Mouse (Mus musculus) intestine, embryonic 14.5 days (tissue): Measurements from ENCODE around the gene Nkx1-2. TPM values are rescaled to one million over a fixed set of nuclear protein-coding genes. Genes with fewer than 3 reads are reported as not detected.
A peak's percentile ranks its signal among the peaks of the same experiment; 100 is the strongest.

Experiments used
- ATAC-seq: fragments of 200-750 bp; cut with Nextera tagmentation; replicated peaks from 2 replicates; pipeline ENCODE4 v1.8.0; 2017; ENCODE audit warnings: low read depth, moderate number of reproducible peaks, moderate TSS enrichment, moderate library complexity; ENCODE audit not compliant: low FRiP score, low TSS enrichment
- DNase-seq: peaks from one replicate; pipeline ENCODE4 v3.0.0-alpha.2; 2018; ENCODE audit warnings: low spot score
- H3K27ac ChIP-seq: fragments of 300-500 bp; sonication (generic); 2 replicates; pipeline ENCODE4 v1.5.1; 2014; ENCODE audit warnings: low read depth, mild to moderate bottlenecking, control low read depth
- H3K27me3 ChIP-seq: fragments of 300-500 bp; sonication (generic); replicated peaks from 2 replicates; pipeline ENCODE4 v1.6.1; 2014; ENCODE audit warnings: low read length, control low read depth; ENCODE audit not compliant: control insufficient read depth, insufficient read depth
- H3K36me3 ChIP-seq: fragments of 300-500 bp; sonication (generic); 2 replicates; pipeline ENCODE4 v1.6.1; 2014; ENCODE audit warnings: low read length, control low read depth; ENCODE audit not compliant: control insufficient read depth, insufficient read depth
- H3K4me1 ChIP-seq: fragments of 300-500 bp; sonication (generic); replicated peaks from 2 replicates; pipeline ENCODE4 v1.6.1; 2014; ENCODE audit warnings: low read length, control low read depth, mixed read lengths; ENCODE audit not compliant: control insufficient read depth, insufficient read depth
- H3K4me2 ChIP-seq: fragments of 300-500 bp; sonication (generic); 2 replicates; pipeline ENCODE4 v1.6.1; 2014; ENCODE audit warnings: low read length
- H3K4me3 ChIP-seq: fragments of 300-500 bp; sonication (generic); 2 replicates; pipeline ENCODE4 v1.5.1; 2014; ENCODE audit warnings: low read depth, low read length, control low read depth, mixed read lengths
- H3K9ac ChIP-seq: fragments of 300-500 bp; sonication (generic); 2 replicates; pipeline ENCODE4 v1.6.1; 2014; ENCODE audit warnings: mild to moderate bottlenecking, low read length
- H3K9me3 ChIP-seq: fragments of 300-500 bp; sonication (generic); 2 replicates; pipeline ENCODE4 v1.6.1; 2016; ENCODE audit warnings: low read length, control low read depth; ENCODE audit not compliant: control insufficient read depth
- WGBS: fragments of 180-500 bp; shearing (Covaris S2); extraction: QIAGEN DNeasy Blood & Tissue Kit; methylation state at CpG from one replicate; pipeline ENCODE4 v1.1.7; 2014; 5-methylcytosine and 5-hydroxymethylcytosine counted together
- polyA plus RNA-seq: library from polyadenylated mRNA; unstranded; fragments of >200 nt; fragmentation: Nextera tagmentation; extraction: Ambion mirVana; gene quantifications from 2 replicates; pipeline ENCODE4 v1.2.1, GENCODE M21; 2014

The Nkx1-2 gene
- polyA plus RNA-seq, 1 experiment from 2014 or later = 0.26 TPM

GRCm38 (mm10) chr7:132551351-132552126 lies 47.9 kb downstream of the Nkx1-2 start:
- H3K9ac ChIP-seq = peak overlapping the region; percentile 48
- no peaks in the 10 kb centered on the region for H3K4me1 ChIP-seq
- ATAC-seq (peak; percentile 92), DNase-seq (peak; percentile 98)
- no peaks in the 10 kb centered on the region for H3K27me3 ChIP-seq
- peak overlapping the region; percentile 82 for H3K4me2 ChIP-seq
- no peaks in the 10 kb centered on the region for H3K9me3 ChIP-seq
- peaks cover 3% of the 10 kb centered on the region for H3K36me3 ChIP-seq
- peak overlapping the region; percentile 55; the same call in 1 of the 2 replicates for H3K27ac ChIP-seq
- peak overlapping the region; percentile 48 for H3K4me3 ChIP-seq
- 1% methylated on average over 27 of the region's 27 CpGs for WGBS

GRCm38 (mm10) chr7:132547126-132547525 lies 52.3 kb downstream of the Nkx1-2 start:
- Histone ChIP-seq H3K36me3 (no peaks in the 10 kb centered on the region), H3K9me3 (no peaks in the 10 kb centered on the region), H3K4me2 (no peak overlapping the region), H3K9ac (no peak overlapping the region), H3K27ac (no peak overlapping the region), H3K4me3 (no peak overlapping the region), H3K4me1 (0 out of 2 replicates have a peak, but pooled peaks cover under 1% of the 10 kb centered on the region), H3K27me3 (no peaks in the 10 kb centered on the region)
- DNase-seq (no peak), ATAC-seq (no peak)
- WGBS = 76% methylated on average over 3 of the region's 3 CpGs

Other genes with a start within 250 kb of the Nkx1-2 start
- gene Oat, start 23.2 kb downstream of the Nkx1-2 start, polyA plus RNA-seq = 873 and 898 TPM in 2 replicates
- gene Lhpp, start 11.0 kb upstream of the Nkx1-2 start, polyA plus RNA-seq = 39.8 and 42.3 TPM in 2 replicates
- 20.4 and 23.2 TPM in 2 replicates for gene Fam53b, start 214.2 kb upstream of the Nkx1-2 start, polyA plus RNA-seq